8 mouse cellular contexts compared by ENCODE assay signal in the genomic region with DNA sequence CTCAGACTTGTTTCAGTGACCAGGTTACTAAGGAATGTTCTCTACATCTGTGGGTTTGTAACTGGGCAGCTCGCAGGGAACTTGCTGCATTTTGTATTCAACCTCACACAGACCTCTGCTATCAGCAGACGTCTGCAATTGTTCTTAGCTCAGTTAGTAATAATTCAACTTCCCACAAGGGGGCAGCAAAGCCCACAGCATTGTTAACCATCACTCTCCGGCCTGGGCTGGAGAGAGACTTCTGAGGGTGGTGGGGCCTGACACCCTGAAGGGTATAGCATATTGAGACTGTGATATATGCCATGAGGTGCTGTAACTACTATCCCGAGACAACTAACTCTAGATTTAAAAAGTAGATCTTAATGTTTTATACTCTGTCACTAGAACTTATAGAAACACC. TPM values are rescaled to one million over a fixed set of nuclear protein-coding genes. Genes with fewer than 3 reads are reported as not detected.
DNase-seq lines count a peak whose midpoint lies in the region; ATAC-seq and TF ChIP-seq lines count a peak whose summit lies in the region.

No protein-coding gene starts in this region.

- ATAC-seq in kidney, embryonic 16.5 days (ENCODE audit: low FRiP score, low TSS enrichment): peak; percentile 64
- peak; percentile 65; the same call in 1 of the 2 replicates for ATAC-seq in limb, embryonic 14.5 days (ENCODE audit: low FRiP score, low read depth)

- H3K4me1 ChIP-seq in kidney, embryonic 16.5 days (ENCODE audit: insufficient read depth, low read length): no peaks in the 10 kb centered on the region
- no peaks in the 10 kb centered on the region for H3K4me1 ChIP-seq in limb, embryonic 14.5 days (ENCODE audit: control insufficient read depth, insufficient read depth, low read length)

- H3K27ac ChIP-seq in kidney, embryonic 16.5 days (ENCODE audit: low read length): no peak overlapping the region
- no peak overlapping the region for H3K27ac ChIP-seq in limb, embryonic 14.5 days (replicated peaks; ENCODE audit: low read depth, low read length)

- H3K4me2 ChIP-seq in kidney, embryonic 16.5 days (replicated peaks; ENCODE audit: low read depth, low read length): no peak overlapping the region
- no peak overlapping the region for H3K4me2 ChIP-seq in limb, embryonic 14.5 days (replicated peaks; ENCODE audit: low read depth, low read length, severe bottlenecking)

- peak; percentile 80 for DNase-seq in CD4-positive, CD25-positive, alpha-beta regulatory T cell, adult 2 months (ENCODE audit: low read depth, low spot score)
- DNase-seq in adrenal gland, postnatal 10 days: peak; percentile 84
- peak; percentile 84 for DNase-seq in embryo, embryonic 11 days
- DNase-seq in heart, adult 9 months (ENCODE audit: low spot score in 2 of 2): peak; percentile 8 to 57
- DNase-seq in limb, embryonic 14.5 days (ENCODE audit: low spot score): peak; percentile 84
- DNase-seq in neural tube, embryonic 10.5 days (ENCODE audit: extremely low spot score, low spot score): peak; percentile 82
- peak; percentile 81 for DNase-seq in testis, postnatal 10 days (ENCODE audit: low spot score)

- no peaks in the 10 kb centered on the region for H3K36me3 ChIP-seq in kidney, embryonic 16.5 days (ENCODE audit: insufficient read depth, low read length)
- H3K36me3 ChIP-seq in limb, embryonic 14.5 days (ENCODE audit: control insufficient read depth, insufficient read depth, low read length): no peaks in the 10 kb centered on the region

- no peak for TF ChIP-seq POLR2A in limb, embryonic 14.5 days (IDR thresholded peaks at IDR 0.05; ENCODE audit: borderline replicate concordance, extremely low read depth, insufficient read depth, insufficient read length)

- H3K9me3 ChIP-seq in kidney, embryonic 16.5 days (ENCODE audit: low read length): no peaks in the 10 kb centered on the region
- H3K9me3 ChIP-seq in limb, embryonic 14.5 days (ENCODE audit: control insufficient read depth, low read length): 0 out of 2 replicates have a peak, but pooled peaks cover 3% of the 10 kb centered on the region

- no peaks in the 10 kb centered on the region for H3K27me3 ChIP-seq in kidney, embryonic 16.5 days (ENCODE audit: insufficient read depth, low read length)
- no peaks in the 10 kb centered on the region for H3K27me3 ChIP-seq in limb, embryonic 14.5 days (ENCODE audit: control insufficient read depth, insufficient read depth, low read length)

- no peak overlapping the region for H3K9ac ChIP-seq in kidney, embryonic 16.5 days (replicated peaks; ENCODE audit: low read length)
- H3K9ac ChIP-seq in limb, embryonic 14.5 days (ENCODE audit: low read depth, low read length, severe bottlenecking): no peak overlapping the region

- WGBS in kidney, embryonic 16.5 days: 6% methylated on average over 4 of the region's 4 CpGs
- WGBS in limb, embryonic 14.5 days: 15% methylated on average over 4 of the region's 4 CpGs

- H3K4me3 ChIP-seq in kidney, embryonic 16.5 days (ENCODE audit: low read length): no peak overlapping the region
- no peak overlapping the region for H3K4me3 ChIP-seq in limb, embryonic 14.5 days (replicated peaks; ENCODE audit: low read length)

RNA-seq across cellular contexts. Expression of a gene that starts 24.3 kb away (rescaled TPM):
- 10 to 100 TPM; 25.8 to 26.9 TPM for total RNA-seq in adrenal gland, postnatal 10 days (2021)
- 15.8 and 16.3 TPM in 2 replicates for polyA plus RNA-seq in kidney, embryonic 16.5 days (2015; fragmentation: Nextera tagmentation; extraction: Ambion mirVana)
- 17.0 and 20.2 TPM in 2 replicates for polyA plus RNA-seq in limb, embryonic 14.5 days (2012; rRNA removed)
- 23.7 and 28.4 TPM in 2 replicates for polyA plus RNA-seq in limb, embryonic 14.5 days (2014; fragmentation: Nextera tagmentation; extraction: Ambion mirVana)

RNA-seq across cellular contexts. Expression of a gene that starts 57.5 kb away (rescaled TPM):
- under 1 TPM; 0.33 to 0.36 TPM for total RNA-seq in adrenal gland, postnatal 10 days (2021)
- 0.50 and 0.82 TPM in 2 replicates for polyA plus RNA-seq in kidney, embryonic 16.5 days (2015; fragmentation: Nextera tagmentation; extraction: Ambion mirVana)
- polyA plus RNA-seq in limb, embryonic 14.5 days (2012; rRNA removed): 0.10 and 0.13 TPM in 2 replicates
- 0.39 TPM in 1 of 2 replicates, not detected in the other for polyA plus RNA-seq in limb, embryonic 14.5 days (2014; fragmentation: Nextera tagmentation; extraction: Ambion mirVana)

Comparison
In these comparisons a context has a peak if more than half of its experiments do, and no peak if none do; other contexts are left out.
1. DNase-seq: peak in every context shown above with its lines; median percentile 84 in adrenal gland, postnatal 10 days; 84 in embryo, embryonic 11 days; 84 in limb, embryonic 14.5 days; 82 in neural tube, embryonic 10.5 days; 81 in testis, postnatal 10 days; 80 in CD4-positive, CD25-positive, alpha-beta regulatory T cell, adult 2 months; 32 in heart, adult 9 months.